Mouse (Mus musculus) cerebral cortex, adult 2 months (tissue): Measurements from ENCODE around the gene Leng1.

Source experiments
- WGBS: fragments of 180-500 bp; shearing (Covaris S2); methylation state at CpG from one replicate; pipeline ENCODE4 v1.1.7; 2018; 5-methylcytosine and 5-hydroxymethylcytosine counted together

Leng1 gene

GRCm38 (mm10) chr7:3692382-3692986 lies 26.8 kb upstream of the Leng1 start, which contains the start of gene Tsen34:
Gene Tsen34, plus strand, starts transcription at chr7:3692863.
- WGBS, result under 1% methylated on average over 49 of the region's 49 CpGs

GRCm38 (mm10) chr7:3691919-3692318 lies 26.3 kb upstream of the Leng1 start:
- 28% methylated on average over 3 of the region's 3 CpGs for WGBS

DNA sequence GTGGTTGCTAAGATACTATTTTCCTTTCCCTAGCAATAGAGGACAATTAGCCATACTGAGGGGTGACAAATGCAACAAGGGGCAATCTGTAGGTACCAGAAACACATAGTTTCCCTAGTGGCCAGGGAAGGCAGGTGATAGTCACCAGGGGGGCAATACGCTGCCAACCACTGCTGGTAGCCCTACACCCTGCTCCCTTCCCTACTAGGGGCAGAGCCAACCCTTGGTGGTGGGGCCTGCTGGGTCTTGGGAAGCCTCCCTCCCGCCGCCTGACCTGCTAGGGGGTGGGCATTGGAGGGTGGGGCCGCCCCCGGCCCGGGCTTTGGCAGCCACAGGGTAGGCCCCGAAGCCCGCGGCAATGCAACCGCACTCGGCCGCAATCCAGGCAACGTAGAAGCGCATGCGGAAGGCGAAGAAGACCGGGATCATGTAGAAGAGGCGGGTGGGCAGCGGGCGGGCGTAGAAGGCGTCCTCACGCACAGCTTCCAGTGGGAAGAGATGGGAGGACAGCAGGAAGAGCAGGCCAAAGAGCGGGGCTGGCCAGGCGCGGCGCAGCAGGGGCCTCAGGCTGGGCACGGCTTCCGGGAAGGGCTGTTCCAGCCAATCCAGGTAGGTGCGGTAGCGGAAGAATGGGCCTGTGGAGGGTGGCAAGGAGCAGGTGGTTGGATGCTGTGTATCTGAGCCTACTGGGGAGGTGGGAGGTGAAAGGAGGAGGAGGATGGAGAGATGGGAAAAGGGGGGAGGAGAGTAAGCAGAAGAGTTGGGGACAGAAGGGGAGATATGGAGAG lies 20.0 kb upstream of the Leng1 start:
- WGBS, result 90% methylated on average over 31 of the region's 31 CpGs

DNA sequence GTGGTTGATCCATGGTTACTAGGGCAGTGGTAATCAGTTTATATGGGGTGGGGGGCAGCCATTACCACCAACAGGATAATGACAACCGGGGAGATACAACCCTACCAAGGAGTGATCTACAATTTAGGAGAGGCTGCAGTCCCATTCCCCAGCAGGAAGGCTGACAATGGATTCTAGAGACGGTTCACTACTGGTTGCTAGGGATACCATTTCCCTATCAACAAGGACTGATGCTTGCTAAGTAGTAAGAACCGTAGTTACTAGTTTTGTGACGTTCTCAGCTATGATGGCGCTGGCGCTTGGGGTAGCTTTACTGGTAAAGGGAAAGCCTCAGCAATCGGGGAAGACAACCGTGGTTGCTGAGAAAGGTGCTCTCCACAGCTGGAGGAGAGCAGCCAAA lies 19.1 kb upstream of the Leng1 start:
- 70% methylated on average over 8 of the region's 8 CpGs for WGBS

GRCm38 (mm10) chr7:3683908-3684550 lies 18.4 kb upstream of the Leng1 start:
- 59% methylated on average over 10 of the region's 10 CpGs for WGBS

DNA sequence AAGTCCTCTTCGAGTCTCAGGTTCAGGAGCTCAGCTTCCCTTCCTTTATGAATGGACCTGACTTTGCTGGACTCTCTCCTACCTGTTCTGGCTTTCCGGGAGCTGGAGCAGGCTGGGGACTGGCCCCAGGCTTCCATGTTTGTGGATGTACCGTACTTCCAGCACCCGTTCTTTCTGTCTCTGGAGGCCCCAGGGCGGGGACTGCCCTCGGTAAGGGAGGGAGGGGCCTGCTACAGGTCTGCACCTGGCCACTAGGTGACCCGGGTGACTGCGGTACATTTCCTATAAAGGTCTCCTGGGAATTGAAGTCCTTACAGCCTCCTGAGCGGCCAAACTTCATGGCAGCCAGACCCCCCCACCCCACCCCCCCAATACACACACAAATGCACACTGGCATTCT lies 11.7 kb upstream of the Leng1 start, which contains the start of gene Tmc4:
Tmc4 (minus strand) TSS at position 212 of the 400 bp plus-strand sequence.
- WGBS, result 63% methylated on average over 9 of the region's 9 CpGs

- WGBS, result 89% methylated on average over 12 of the region's 12 CpGs
Observed at GRCm38 (mm10) chr7:3676371-3676770, 10.7 kb upstream of the Leng1 start.

- 79% methylated on average over 3 of the region's 3 CpGs for WGBS
Observed at GRCm38 (mm10) chr7:3675228-3675548, 9.5 kb upstream of the Leng1 start.

DNA sequence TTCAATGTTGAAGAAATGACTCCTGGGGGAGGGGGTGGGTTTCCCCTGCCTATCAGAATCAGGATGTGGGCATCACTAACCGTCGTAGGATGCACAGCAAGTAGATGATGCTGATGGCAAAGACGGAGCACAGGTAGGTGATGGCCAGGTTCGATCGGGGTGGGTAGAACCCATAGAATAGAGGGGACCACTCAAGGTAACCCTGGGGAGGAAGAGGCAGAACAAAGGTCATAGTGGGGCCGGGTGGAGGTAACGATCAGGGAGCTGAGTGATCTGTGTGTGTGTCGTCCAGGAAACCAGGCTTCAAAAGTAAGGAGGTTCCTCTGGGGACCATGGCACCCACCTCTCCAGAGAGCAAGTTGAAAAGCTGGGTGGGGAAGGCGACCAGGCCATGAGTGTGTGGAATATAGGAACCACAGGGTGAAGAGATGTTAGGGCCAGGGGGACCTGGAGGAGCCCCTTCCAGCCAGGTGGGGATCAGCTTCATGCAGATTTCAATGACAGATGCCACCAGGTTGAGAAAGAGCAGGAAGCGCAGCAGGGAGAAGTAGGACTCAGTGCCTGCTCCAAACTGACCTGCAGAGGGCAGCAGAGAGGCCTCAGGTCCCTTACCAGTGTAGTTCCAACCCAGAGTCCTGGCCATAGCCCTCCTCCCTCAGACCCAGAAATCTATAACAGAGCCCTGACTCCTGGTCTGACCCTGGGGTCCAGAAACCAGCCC lies 9.0 kb upstream of the Leng1 start:
- 66% methylated on average over 10 of the region's 10 CpGs for WGBS

DNA sequence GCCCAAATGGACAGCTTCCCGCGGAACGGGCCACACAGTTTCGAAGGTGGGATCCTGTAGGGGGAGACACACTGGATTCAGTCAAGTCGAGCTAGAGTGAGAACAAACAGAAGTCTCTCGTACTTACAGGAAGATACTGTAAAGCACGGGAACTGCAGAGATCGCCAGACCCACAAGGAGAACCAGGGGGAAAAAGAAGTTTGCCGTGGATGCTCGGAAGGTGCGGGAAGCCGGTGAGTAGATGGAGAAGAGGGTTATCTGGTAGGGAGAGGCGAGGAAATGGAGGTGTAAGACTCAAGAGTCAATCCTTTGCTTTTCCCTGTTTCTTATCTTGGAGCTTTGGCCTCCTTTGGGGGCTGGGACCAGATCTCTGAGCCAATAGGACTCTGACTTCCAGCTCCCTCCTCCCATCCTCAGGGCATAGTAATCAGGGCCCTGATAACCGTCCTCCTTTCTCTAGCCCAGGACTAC lies 1.3 kb upstream of the Leng1 start:
- whole genome bisulfite sequencing, result 41% methylated on average over 14 of the region's 14 CpGs

DNA sequence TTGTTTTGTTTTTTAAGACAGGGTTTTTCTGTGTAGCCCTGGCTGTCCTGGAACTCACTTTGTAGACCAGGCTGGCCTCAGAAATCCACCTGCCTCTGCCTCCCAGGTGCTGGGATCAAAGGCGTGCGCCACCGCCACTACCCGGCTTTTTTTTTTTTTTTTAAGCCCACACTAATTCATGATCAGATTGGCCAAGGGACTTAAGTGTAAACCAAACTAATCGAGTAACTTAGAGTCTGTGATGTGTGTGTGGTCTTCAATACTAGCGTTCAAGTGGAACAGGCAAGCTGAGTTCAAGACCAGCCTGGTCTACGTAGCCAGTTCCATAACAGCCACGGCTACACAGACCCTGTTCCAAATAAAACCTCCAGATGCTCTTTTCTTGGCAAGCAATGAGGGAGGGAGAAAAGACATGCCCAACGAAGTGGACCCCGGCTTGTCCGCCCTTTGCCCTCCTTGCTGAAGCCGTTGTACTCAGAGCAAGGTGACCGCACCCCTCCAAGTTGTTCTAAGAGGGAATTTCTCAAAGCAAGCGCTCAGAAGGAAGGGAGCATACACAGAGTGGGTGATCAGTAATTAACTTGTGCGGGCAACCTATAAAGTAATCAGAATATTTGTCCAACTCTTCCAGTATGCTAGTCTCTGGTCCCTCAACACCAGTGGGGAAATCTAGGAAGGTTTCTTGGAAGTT lies 971 bp downstream of the Leng1 start:
- 22% methylated on average over 15 of the region's 15 CpGs for WGBS

DNA sequence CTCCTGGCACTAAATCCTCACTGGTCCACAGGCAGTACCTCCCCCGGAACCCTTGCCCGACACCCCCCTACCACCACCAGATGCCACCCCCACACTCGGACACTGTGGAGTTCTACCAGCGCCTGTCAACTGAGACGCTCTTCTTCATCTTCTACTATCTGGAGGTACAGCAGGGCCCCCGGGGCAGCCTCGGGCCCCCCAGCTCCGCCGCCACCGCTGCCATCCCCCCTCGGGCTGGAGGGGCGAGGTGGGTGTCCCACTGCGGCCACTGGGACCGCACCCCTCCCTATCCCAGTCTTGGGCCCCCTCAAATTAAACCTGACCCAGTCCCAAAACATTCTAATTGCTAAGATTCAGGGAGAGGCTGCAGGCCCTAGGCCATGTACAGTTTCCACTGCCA lies 7.1 kb downstream of the Leng1 start:
- WGBS, result 91% methylated on average over 14 of the region's 14 CpGs

DNA sequence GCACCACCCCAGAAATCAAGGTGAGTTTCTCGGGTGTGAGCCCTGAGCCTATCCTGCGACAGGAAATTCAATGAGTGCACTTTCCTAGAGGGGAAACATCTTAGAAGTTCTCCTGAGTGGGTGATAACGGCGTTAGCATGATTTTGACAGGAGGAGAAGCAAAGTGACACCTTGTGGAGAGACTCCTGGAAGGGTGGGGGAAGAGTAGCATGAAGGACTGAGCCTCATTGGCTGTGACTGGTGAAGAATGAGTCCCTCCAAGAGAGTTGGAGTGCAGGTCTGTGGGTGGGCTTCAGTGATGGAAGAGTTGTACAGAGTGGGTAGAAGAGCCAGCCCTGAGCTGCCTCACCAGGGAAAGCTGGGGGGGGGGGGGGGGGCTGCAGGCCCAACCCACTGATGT lies 8.7 kb downstream of the Leng1 start:
- 61% methylated on average over 4 of the region's 4 CpGs for WGBS

DNA sequence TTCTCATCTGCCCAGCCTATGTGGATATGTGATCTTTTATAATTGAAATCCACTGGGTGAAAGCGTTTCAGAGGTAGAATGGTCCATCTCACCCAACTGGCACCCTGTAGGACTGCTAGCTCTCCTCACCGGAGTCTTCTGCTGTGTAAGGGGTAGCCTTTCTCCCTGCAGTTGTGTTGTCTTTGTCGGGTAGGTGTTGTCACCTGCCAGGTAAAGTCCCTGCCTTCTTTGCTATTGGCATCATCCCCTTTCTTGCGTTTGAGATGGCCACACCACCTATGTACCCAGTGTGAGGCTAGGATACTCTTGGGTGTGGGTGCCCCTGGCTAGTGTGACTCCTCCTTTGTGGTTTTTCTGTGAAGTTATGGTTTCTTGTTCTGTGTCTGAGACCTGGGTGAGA lies 19.0 kb downstream of the Leng1 start:
- 47% methylated on average over 4 of the region's 4 CpGs for WGBS

- 5% methylated on average over 9 of the region's 9 CpGs for WGBS
Observed at GRCm38 (mm10) chr7:3646188-3646587, 19.5 kb downstream of the Leng1 start.

GRCm38 (mm10) chr7:3645488-3646025 lies 20.1 kb downstream of the Leng1 start:
- WGBS, result under 1% methylated on average over 53 of the region's 58 CpGs

- under 1% methylated on average over 58 of the region's 58 CpGs for WGBS
Observed at GRCm38 (mm10) chr7:3644672-3645487, 20.8 kb downstream of the Leng1 start, which contains the start of gene Cnot3. Gene Cnot3, plus strand, starts transcription at chr7:3645268.

- 1% methylated on average over 11 of the region's 11 CpGs for WGBS
Observed at GRCm38 (mm10) chr7:3644348-3644671, 21.3 kb downstream of the Leng1 start.

GRCm38 (mm10) chr7:3643843-3644242 lies 21.8 kb downstream of the Leng1 start:
- 6% methylated on average over 9 of the region's 9 CpGs for WGBS

GRCm38 (mm10) chr7:3643412-3643811 lies 22.2 kb downstream of the Leng1 start:
- 60% methylated on average over 5 of the region's 5 CpGs for WGBS

GRCm38 (mm10) chr7:3630478-3630815 lies 35.2 kb downstream of the Leng1 start:
- WGBS, result 57% methylated on average over 3 of the region's 3 CpGs
